Mouse (Mus musculus) liver, embryonic 11.5 days (tissue): Measurements from ENCODE around the gene Gm2832. TPM values are rescaled to one million over a fixed set of nuclear protein-coding genes. Genes with fewer than 3 reads are reported as not detected.
"Not testable (repeated sequence)": the region's sequence is repeated elsewhere in the genome, so short reads cannot be mapped to it uniquely, and the experiment has no call there.

Experiments
- ATAC-seq: fragments of 200-750 bp; cut with Nextera tagmentation; replicated peaks from 2 replicates; pipeline ENCODE4 v1.8.0; 2017; ENCODE audit warnings: moderate number of reproducible peaks, mild to moderate bottlenecking, moderate TSS enrichment, moderate library complexity; ENCODE audit not compliant: low FRiP score
- DNase-seq: peaks from one replicate; pipeline ENCODE4 v3.0.0-alpha.2; 2017; ENCODE audit warnings: low spot score
- H3K27ac ChIP-seq: fragments of 300-500 bp; sonication (generic); 2 replicates; pipeline ENCODE4 v1.5.1; 2014; ENCODE audit warnings: mild to moderate bottlenecking, low read depth, low read length, control low read depth
- H3K27me3 ChIP-seq: fragments of 300-500 bp; sonication (generic); replicated peaks from 2 replicates; pipeline ENCODE4 v1.6.1; 2014; ENCODE audit warnings: low read length, mixed read lengths; ENCODE audit not compliant: control insufficient read depth, insufficient read depth
- H3K36me3 ChIP-seq: fragments of 300-500 bp; sonication (generic); 2 replicates; pipeline ENCODE4 v1.6.1; 2014; ENCODE audit warnings: mild to moderate bottlenecking, low read length, moderate library complexity, mixed read lengths; ENCODE audit not compliant: control insufficient read depth, insufficient read depth
- H3K4me1 ChIP-seq: fragments of 300-500 bp; sonication (generic); replicated peaks from 2 replicates; pipeline ENCODE4 v1.6.1; 2014; ENCODE audit warnings: low read length, mixed read lengths; ENCODE audit not compliant: control insufficient read depth, insufficient read depth
- H3K4me2 ChIP-seq: fragments of 300-500 bp; sonication (generic); 2 replicates; pipeline ENCODE4 v1.6.1; 2014; ENCODE audit warnings: mild to moderate bottlenecking, control low read depth, moderate library complexity
- H3K4me3 ChIP-seq: fragments of 300-500 bp; sonication (generic); 2 replicates; pipeline ENCODE4 v1.5.1; 2014; ENCODE audit warnings: low read depth, low read length, control low read depth
- H3K9ac ChIP-seq: fragments of 300-500 bp; sonication (generic); 2 replicates; pipeline ENCODE4 v1.6.1; 2014; ENCODE audit warnings: low read depth, low read length, control low read depth
- H3K9me3 ChIP-seq: fragments of 300-500 bp; sonication (generic); 2 replicates; pipeline ENCODE4 v1.6.1; 2016; ENCODE audit warnings: low read length, inconsistent platforms, mixed read lengths; ENCODE audit not compliant: control insufficient read depth
- WGBS: fragments of 180-500 bp; shearing (Covaris S2); extraction: QIAGEN DNeasy Blood & Tissue Kit; methylation state at CpG from one replicate; pipeline ENCODE4 v1.1.7; 2014; 5-methylcytosine and 5-hydroxymethylcytosine counted together
- polyA plus RNA-seq: library from polyadenylated mRNA; unstranded; fragments of >200 nt; fragmentation: Nextera tagmentation; extraction: Ambion mirVana; gene quantifications from 2 replicates; pipeline ENCODE4 v1.2.1, GENCODE M21; 2014

Gm2832 gene
- polyA plus RNA-seq = 0.10 TPM in 1 of 2 replicates, not detected in the other

- not testable (repeated sequence) for ATAC-seq, H3K9ac ChIP-seq, H3K9me3 ChIP-seq
These were observed at the start of gene Gm2832 for GRCm38 (mm10) chr14:41278505-41278904. Gm2832 (plus strand) TSS chr14:41278805.

GRCm38 (mm10) chr14:41263296-41263695, 15.3 kb upstream of the Gm2832 start:
- not testable (repeated sequence) for H3K27me3 ChIP-seq, DNase-seq, ATAC-seq, H3K9ac ChIP-seq, H3K4me3 ChIP-seq, H3K27ac ChIP-seq, H3K36me3 ChIP-seq, H3K9me3 ChIP-seq, H3K4me1 ChIP-seq, H3K4me2 ChIP-seq
- WGBS = 40% methylated on average over 4 of the region's 4 CpGs

More at GRCm38 (mm10) chr14:41278505-41278904, at the start of gene Gm2832:
- not testable (repeated sequence) for H3K4me2 ChIP-seq, H3K36me3 ChIP-seq, H3K27me3 ChIP-seq, H3K4me3 ChIP-seq, H3K4me1 ChIP-seq, H3K27ac ChIP-seq, DNase-seq
- WGBS = 82% methylated on average over 2 of the region's 3 CpGs

GRCm38 (mm10) chr14:41263853-41264755, 14.5 kb upstream of the Gm2832 start:
- not testable (repeated sequence) for H3K4me2 ChIP-seq, ATAC-seq, H3K9ac ChIP-seq, H3K36me3 ChIP-seq, H3K4me3 ChIP-seq, H3K9me3 ChIP-seq, H3K27me3 ChIP-seq, H3K27ac ChIP-seq, DNase-seq, H3K4me1 ChIP-seq
- WGBS = 5% methylated on average over 25 of the region's 29 CpGs

GRCm38 (mm10) chr14:41264756-41265566, 13.6 kb upstream of the Gm2832 start:
- H3K4me3 ChIP-seq, H3K27me3 ChIP-seq, H3K4me1 ChIP-seq, H3K36me3 ChIP-seq, H3K9me3 ChIP-seq, H3K27ac ChIP-seq, H3K9ac ChIP-seq: not testable (repeated sequence)
- H3K4me2 ChIP-seq = peak overlapping the region; percentile 31; the same call in 1 of the 2 replicates
- peak; percentile 30 for DNase-seq
- peak; percentile 39 for ATAC-seq
- WGBS = 2% methylated on average over 23 of the region's 36 CpGs

GRCm38 (mm10) chr14:41285965-41286364, 7.4 kb downstream of the Gm2832 start:
- not testable (repeated sequence) for ATAC-seq
- WGBS = 11% methylated on average over 1 of the region's 1 CpGs

More at GRCm38 (mm10) chr14:41285965-41286364, 7.4 kb downstream of the Gm2832 start:
- DNase-seq, H3K4me2 ChIP-seq, H3K36me3 ChIP-seq, H3K27ac ChIP-seq, H3K9ac ChIP-seq, H3K9me3 ChIP-seq, H3K27me3 ChIP-seq, H3K4me1 ChIP-seq, H3K4me3 ChIP-seq: not testable (repeated sequence)

Other genes starting within 250 kb of the Gm2832 start
- gene Dydc2, start 209.6 kb upstream of the Gm2832 start, polyA plus RNA-seq = not detected in 2 replicates
- not detected in 2 replicates for gene Dydc1, start 205.9 kb upstream of the Gm2832 start, polyA plus RNA-seq
- gene Mat1a, start 173.8 kb upstream of the Gm2832 start, polyA plus RNA-seq = 0.05 and 0.19 TPM in 2 replicates
- gene Sftpa1, start 147.0 kb upstream of the Gm2832 start, polyA plus RNA-seq = not detected in 2 replicates
- 6.7 and 8.0 TPM in 2 replicates for gene Mbl1, start 127.3 kb upstream of the Gm2832 start, polyA plus RNA-seq
- 0.08 TPM in 1 of 2 replicates, not detected in the other for gene Sftpd, start 93.7 kb upstream of the Gm2832 start, polyA plus RNA-seq
- not detected in 2 replicates for gene Gm5798, start 69.8 kb downstream of the Gm2832 start, polyA plus RNA-seq
- gene Gm7945, start 107.6 kb downstream of the Gm2832 start, polyA plus RNA-seq = not detected in 2 replicates
- not detected in 2 replicates for gene Gm6482, start 129.5 kb downstream of the Gm2832 start, polyA plus RNA-seq
- gene Gm7954, start 174.7 kb downstream of the Gm2832 start, polyA plus RNA-seq = not detected in 2 replicates
- gene Gm3486, start 210.7 kb downstream of the Gm2832 start, polyA plus RNA-seq = not detected in 2 replicates